Mouse (Mus musculus) thymus, postnatal 14 days (tissue): ENCODE data around the gene Dock10.

ENCODE experiments used
- DNase-seq: peaks from one replicate; pipeline ENCODE4 v3.0.0; 2021

Dock10 gene

GRCm38 (mm10) chr1:80453971-80454370 is 304.4 kb downstream of the Dock10 start:
- no peak for DNase-seq

- DNase-seq = no peak
These were observed 306.3 kb downstream of the Dock10 start for GRCm38 (mm10) chr1:80451914-80452549.
